Mouse (Mus musculus): ENCODE measurements at regions not wholly inside any gene's neighbourhood (a gene's known extent, or its start where the extent isn't known, plus 50 kb on each side); places are given as distances from the start of the nearest gene placed in this dataset.

DNA sequence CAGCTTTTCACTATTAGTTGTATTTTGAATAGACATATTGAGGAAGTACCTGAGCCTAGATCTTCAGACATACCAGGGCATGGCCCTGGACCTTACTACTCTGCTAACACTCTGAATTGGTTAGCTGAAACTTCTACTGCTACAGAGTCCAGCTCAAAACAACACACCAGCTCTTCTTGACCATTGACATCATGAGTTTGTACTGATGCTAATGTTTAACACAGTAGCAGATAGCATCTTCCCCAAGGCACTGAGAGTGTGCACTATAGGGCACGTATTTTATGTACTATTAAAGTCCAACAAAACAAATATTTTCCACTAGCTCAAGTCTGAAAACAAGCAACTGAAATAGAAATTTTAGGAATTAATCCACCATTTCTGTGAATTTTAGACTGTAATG, 157.8 kb downstream of the Ptger3 start:
- Histone ChIP-seq H3K27ac (ENCODE audit: control insufficient read depth, insufficient read depth, low read depth, low read length, poor library complexity) (no peak overlapping the region), H3K4me3 (replicated peaks; ENCODE audit: control insufficient read depth, low read depth, low read length) (no peak overlapping the region), H3K4me1 (ENCODE audit: control insufficient read depth, insufficient read depth, low read length) (no peaks in the 10 kb centered on the region)
- no peak for TF ChIP-seq POLR2A (IDR thresholded peaks at IDR 0.05; ENCODE audit: borderline replicate concordance, control insufficient read depth, low read depth, low read length)
- TF ChIP-seq CTCF (IDR thresholded peaks at IDR 0.05; ENCODE audit: control insufficient read depth, insufficient read depth, low read length): no peak
- 50% methylated on average over 1 of the region's 1 CpGs for WGBS

DNA sequence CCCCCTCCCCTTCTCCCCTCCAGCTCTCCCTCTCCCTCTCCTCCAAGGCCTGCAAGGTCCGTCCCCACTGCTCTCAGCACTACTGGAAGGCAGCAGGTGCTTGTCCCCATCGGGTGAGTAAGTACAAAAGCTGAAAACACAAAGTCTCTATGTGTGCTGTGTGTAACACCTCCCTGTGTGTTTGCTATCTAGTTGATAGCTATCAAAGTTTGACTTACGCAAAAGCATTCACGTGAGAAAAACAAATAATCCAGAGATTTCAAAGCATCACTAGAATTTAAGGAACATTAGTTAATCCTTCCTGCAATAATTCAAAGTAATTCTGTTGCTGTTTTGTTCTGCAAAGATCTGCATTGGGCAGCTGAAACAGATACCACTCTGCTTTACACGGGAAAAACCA, 156.5 kb downstream of the Ptger3 start:
- Histone ChIP-seq H3K4me3 (replicated peaks; ENCODE audit: control insufficient read depth, low read depth, low read length) (no peak overlapping the region), H3K27ac (ENCODE audit: control insufficient read depth, insufficient read depth, low read depth, low read length, poor library complexity) (no peak overlapping the region), H3K4me1 (ENCODE audit: control insufficient read depth, insufficient read depth, low read length) (no peaks in the 10 kb centered on the region)
- whole genome bisulfite sequencing: 74% methylated on average over 5 of the region's 5 CpGs
- TF ChIP-seq CTCF (IDR thresholded peaks at IDR 0.05; ENCODE audit: control insufficient read depth, insufficient read depth, low read length) (no peak), POLR2A (IDR thresholded peaks at IDR 0.05; ENCODE audit: borderline replicate concordance, control insufficient read depth, low read depth, low read length) (no peak)

DNA sequence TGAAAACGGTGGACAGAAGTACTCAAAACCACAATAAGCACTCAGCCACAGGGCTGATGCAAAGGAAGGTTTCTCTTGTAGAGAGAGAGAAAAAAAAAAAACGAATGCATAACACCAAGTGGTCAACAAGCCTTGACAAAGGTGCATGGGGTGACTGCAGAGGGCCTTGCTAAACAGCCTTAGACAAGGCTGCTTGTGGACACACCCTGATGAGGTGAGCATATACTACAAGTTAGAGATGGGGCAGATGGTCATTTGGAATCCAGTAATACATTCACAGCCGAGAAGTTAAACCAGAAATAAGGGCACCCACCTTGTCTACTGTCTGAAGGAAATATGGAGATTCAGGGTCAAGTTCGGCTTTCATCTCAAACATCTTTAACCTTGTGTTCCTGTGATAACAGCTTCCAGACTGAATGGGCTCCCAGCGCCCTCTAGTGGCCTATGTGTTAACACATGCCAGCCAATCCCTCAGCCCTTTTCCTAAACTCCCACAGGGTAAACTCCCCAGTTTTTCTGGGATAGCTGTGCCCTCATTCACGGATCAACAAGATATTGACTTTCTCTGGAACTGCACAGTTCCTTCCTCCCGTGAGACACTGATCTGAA, 150.7 kb downstream of the Ptger3 start:
- WGBS: 9% methylated on average over 7 of the region's 7 CpGs
- Histone ChIP-seq H3K4me3 (replicated peaks; ENCODE audit: control insufficient read depth, low read depth, low read length) (no peak overlapping the region), H3K27ac (ENCODE audit: control insufficient read depth, insufficient read depth, low read depth, low read length, poor library complexity) (no peak overlapping the region), H3K4me1 (ENCODE audit: control insufficient read depth, insufficient read depth, low read length) (no peaks in the 10 kb centered on the region; the same call in none of the 2 replicates)
- TF ChIP-seq POLR2A (IDR thresholded peaks at IDR 0.05; ENCODE audit: borderline replicate concordance, control insufficient read depth, low read depth, low read length) (no peak), CTCF (IDR thresholded peaks at IDR 0.05; ENCODE audit: control insufficient read depth, insufficient read depth, low read length) (peak; percentile 76)

DNA sequence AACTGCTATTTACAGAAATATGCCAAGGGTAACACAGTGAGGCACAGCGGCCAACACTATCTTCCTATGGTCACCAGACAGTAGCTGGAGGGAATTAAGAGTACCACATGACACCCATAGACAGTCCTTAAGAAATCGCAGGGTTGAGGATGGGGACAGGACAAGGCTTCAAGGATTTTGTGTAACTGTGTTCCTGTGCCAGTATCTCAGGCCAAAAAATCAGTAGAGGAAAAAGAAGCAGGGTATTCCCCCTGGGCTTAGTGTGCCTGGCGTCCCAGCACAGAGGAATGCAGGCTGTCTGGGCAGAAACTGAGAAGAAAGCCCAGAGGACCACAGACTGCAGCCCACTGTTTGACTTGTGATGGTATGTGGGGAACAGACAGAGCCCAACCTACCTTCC, 147.3 kb downstream of the Ptger3 start:
- Histone ChIP-seq H3K4me3 (replicated peaks; ENCODE audit: control insufficient read depth, low read depth, low read length) (no peak overlapping the region), H3K4me1 (ENCODE audit: control insufficient read depth, insufficient read depth, low read length) (no peaks in the 10 kb centered on the region; the same call in none of the 2 replicates), H3K27ac (ENCODE audit: control insufficient read depth, insufficient read depth, low read depth, low read length, poor library complexity) (no peak overlapping the region)
- no peak for TF ChIP-seq POLR2A (IDR thresholded peaks at IDR 0.05; ENCODE audit: borderline replicate concordance, control insufficient read depth, low read depth, low read length)
- no peak for TF ChIP-seq CTCF (IDR thresholded peaks at IDR 0.05; ENCODE audit: control insufficient read depth, insufficient read depth, low read length)
- WGBS: 72% methylated on average over 3 of the region's 3 CpGs

DNA sequence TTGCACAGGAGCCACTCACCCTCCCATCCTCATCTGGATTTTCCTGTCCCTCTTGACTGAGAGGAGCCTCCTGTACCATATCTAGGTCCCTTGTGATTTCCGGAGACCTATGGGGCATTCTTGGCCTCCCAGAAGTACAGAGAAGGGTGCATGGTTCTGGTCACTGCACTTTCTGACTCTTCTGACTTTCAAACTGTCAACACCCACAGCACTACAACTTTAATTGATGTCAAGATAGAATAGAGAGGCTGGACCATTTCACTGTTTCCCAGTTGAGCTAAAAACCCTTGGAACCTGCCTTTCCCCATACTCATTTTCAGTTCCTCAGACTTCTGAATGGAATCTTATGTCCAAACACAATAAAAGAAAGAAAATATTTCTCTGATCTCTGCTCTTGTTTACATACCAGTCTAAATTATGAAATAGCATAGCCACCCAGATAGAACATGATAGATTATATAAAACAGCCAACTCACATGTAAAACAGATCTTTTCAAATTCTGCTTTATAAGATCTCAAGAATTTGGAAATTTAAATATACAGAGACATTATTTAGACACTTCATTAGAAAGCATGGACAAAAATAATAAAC, 144.2 kb downstream of the Ptger3 start:
- Histone ChIP-seq H3K4me3 (replicated peaks; ENCODE audit: control insufficient read depth, low read depth, low read length) (no peak overlapping the region), H3K27ac (ENCODE audit: control insufficient read depth, insufficient read depth, low read depth, low read length, poor library complexity) (no peak overlapping the region), H3K4me1 (ENCODE audit: control insufficient read depth, insufficient read depth, low read length) (no peaks in the 10 kb centered on the region; the same call in 1 of the 2 replicates)
- TF ChIP-seq CTCF (IDR thresholded peaks at IDR 0.05; ENCODE audit: control insufficient read depth, insufficient read depth, low read length) (no peak), POLR2A (IDR thresholded peaks at IDR 0.05; ENCODE audit: borderline replicate concordance, control insufficient read depth, low read depth, low read length) (no peak)
- 93% methylated on average over 1 of the region's 1 CpGs for WGBS

DNA sequence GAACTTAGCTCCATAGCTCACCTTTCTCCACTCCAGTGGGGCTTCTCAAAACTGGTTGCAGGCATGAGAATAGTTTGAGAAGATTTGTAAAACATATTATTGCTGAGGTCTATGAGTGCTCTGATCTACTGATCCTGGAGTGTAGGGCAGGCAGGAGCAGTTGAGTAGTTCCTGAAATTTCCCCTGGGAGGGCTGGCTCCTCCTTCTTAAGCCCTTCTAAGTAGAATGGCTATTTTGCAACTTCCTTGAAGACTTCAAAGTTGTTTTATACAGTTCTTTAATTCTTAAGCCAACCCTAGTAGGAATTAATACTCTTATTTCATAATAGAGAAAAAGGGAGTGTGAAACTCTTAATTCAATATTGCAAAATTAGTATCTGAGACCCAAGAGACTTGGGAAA, 133.3 kb downstream of the Ptger3 start:
- H3K4me3 ChIP-seq (replicated peaks; ENCODE audit: control insufficient read depth, low read depth, low read length): no peak overlapping the region
- TF ChIP-seq CTCF (IDR thresholded peaks at IDR 0.05; ENCODE audit: control insufficient read depth, insufficient read depth, low read length): no peak
- no peak for TF ChIP-seq POLR2A (IDR thresholded peaks at IDR 0.05; ENCODE audit: borderline replicate concordance, control insufficient read depth, low read depth, low read length)
- H3K4me1 ChIP-seq (ENCODE audit: control insufficient read depth, insufficient read depth, low read length): no peaks in the 10 kb centered on the region
- H3K27ac ChIP-seq (ENCODE audit: control insufficient read depth, insufficient read depth, low read depth, low read length, poor library complexity): no peak overlapping the region

DNA sequence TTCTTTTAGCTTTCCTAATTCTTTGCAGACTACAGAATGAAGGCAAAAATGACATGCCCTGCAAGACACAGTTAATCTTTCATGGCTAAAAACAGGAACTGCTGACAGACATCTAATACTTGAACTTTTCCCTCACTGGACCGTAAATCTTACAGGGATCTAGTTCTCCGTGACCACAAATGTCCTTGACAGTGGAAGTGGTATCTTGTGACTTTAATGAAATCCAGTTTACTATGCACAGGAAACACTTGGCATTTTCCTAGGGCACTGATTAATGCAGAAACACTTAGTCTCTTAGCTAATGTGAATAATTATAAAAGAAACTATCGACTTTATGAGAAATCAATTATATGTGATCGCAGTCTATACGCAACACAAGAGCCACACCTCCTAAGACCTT, 131.8 kb downstream of the Ptger3 start:
- 25% methylated on average over 5 of the region's 5 CpGs for WGBS
- TF ChIP-seq CTCF (IDR thresholded peaks at IDR 0.05; ENCODE audit: control insufficient read depth, insufficient read depth, low read length): no peak
- TF ChIP-seq POLR2A (IDR thresholded peaks at IDR 0.05; ENCODE audit: borderline replicate concordance, control insufficient read depth, low read depth, low read length): no peak
- H3K4me1 ChIP-seq (ENCODE audit: control insufficient read depth, insufficient read depth, low read length): no peaks in the 10 kb centered on the region
- H3K4me3 ChIP-seq (replicated peaks; ENCODE audit: control insufficient read depth, low read depth, low read length): no peak overlapping the region
- no peak overlapping the region for H3K27ac ChIP-seq (ENCODE audit: control insufficient read depth, insufficient read depth, low read depth, low read length, poor library complexity)

DNA sequence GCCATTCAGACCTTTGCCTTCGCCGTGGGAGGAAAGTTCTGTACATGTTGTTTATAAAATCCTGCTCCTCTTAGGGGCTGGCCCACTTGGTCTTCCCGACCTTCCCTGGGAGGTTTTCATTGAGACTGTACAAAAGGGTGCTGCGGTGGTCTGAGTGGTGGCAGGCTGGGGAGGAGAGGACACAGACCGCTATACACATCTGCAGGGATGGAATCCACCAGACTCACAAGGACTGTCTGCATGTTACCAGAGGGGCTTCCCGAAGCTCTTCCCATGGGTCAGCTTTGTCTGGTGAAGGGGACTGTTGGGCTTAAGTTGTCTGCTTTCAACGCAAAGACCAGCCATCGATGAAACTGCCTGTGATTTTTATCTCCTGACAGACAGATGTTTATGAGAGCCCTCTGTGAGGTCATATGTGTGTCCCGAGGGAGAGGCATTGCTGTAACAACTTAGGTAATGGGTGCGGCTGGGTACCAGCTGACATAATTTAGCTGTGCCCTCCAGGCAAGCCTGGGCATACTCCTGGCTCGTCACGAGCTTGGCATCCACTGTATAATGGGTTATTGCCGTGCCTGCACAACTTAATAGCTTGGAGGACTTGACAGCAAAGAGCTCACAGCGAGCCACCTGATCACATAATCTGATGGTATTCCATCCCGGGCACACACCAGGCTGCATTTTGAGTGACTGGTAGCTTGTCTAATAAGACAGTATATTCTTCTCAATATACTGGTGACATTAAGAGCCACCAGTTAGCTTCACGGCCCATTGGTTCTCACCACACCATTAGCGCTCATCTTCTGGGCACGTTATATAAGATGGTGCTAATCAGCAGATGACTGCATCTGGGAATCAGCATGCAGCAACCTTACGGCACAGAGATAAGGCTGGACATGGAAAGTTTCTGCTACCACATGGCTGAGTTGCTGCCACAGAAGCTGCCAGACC, 128.7 kb downstream of the Ptger3 start:
- TF ChIP-seq CTCF (IDR thresholded peaks at IDR 0.05; ENCODE audit: control insufficient read depth, insufficient read depth, low read length) (no peak), POLR2A (IDR thresholded peaks at IDR 0.05; ENCODE audit: borderline replicate concordance, control insufficient read depth, low read depth, low read length) (no peak)
- WGBS: 86% methylated on average over 19 of the region's 19 CpGs
- H3K4me3 ChIP-seq (replicated peaks; ENCODE audit: control insufficient read depth, low read depth, low read length): no peak overlapping the region
- no peak overlapping the region for H3K27ac ChIP-seq (ENCODE audit: control insufficient read depth, insufficient read depth, low read depth, low read length, poor library complexity)
- H3K4me1 ChIP-seq (ENCODE audit: control insufficient read depth, insufficient read depth, low read length): no peaks in the 10 kb centered on the region

Data from bone marrow, adult 2 months (tissue).